Mouse (Mus musculus) monocyte, adult 2 months (primary cell): ENCODE results near the gene Ferd3l.

Experiments used
- DNase-seq, 2 experiments: peaks; one replicate each; pipeline ENCODE4 v3.0.0; 2022; ENCODE audit warnings: low spot score in 2 of 2, low read depth in 1 of 2

Ferd3l gene

GRCm38 (mm10) chr12:33964427-33964826 is 36.2 kb downstream of the Ferd3l start:
- DNase-seq: no peak

DNA sequence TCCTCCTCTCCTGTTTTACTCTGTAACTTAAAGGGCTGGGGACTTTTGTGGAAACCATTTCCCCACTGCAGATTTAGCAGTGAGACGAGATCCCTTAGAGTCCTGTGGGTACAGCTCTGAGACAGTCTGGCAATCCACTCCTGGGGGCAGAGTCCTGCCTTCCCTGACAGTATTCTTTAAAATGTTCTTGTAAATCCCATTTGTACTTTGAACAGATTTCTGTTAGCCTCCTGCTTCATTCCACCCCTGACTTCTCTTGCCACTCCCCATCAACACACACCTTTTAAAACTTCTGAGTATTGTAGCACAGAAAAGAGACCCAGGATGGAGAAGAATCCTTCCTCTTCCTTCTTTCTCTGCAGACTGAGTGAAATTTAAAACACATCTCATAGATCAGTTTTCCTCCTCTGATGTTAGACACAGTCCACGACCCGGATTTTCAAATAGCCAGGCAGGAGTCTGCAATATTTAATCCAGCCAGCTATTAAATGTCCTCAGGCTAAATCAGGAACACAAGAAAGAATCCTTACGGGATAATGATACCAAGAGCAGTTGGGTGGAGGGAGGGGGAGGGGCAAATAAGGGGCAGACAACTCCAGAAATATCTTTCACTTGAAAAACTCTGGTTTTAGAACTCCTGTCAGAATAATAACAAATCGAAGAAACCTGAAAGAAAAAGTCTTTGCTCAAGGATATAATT is 37.6 kb downstream of the Ferd3l start:
- DNase-seq: no peak

DNA sequence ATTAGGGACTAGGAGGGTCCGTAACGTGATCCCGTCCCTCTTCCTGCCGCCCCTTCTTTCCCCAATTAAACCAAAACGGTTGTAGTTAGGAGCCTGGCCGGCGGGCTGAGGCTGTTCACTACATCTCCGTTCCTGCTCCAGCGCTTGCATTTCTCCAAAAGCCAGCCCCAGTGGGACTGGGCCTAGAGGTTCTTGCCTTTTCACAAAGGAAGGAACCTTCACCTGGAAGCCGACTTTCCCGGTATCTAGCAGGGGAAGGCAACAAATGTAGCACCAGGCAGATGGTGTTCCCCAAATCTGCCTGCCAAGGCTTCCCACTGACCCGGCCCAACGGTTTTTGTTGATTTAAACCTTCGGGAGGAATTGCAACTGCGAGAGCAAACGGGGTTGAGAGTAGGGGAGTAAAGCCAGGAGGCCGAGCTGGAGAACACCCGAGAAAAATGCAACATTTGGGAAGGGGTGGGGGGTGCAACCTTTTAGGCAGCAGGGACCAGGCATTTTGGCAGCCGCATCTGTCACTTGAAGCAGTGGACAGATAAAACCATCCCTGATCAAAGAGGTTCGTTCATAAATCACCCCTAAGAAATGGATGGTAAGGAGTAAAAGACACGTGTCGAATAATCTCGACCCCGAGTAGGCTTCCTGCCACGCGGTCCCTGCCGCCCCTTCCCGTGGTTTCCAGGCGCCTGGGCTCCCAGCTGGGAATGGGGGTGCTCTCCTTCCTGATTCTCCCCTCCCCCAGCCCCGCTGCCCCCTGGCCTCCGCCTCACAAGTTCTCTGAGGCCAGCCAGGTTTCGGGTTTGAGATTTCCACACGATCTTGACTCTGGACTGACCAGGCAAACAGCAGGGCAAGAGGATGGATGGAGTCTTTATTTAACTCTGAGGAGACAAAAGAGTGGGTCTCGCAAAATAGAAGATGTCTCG is 38.5 kb downstream of the Ferd3l start:
- no peak for DNase-seq

- DNase-seq: no peak
Observed at GRCm38 (mm10) chr12:33967514-33967913, 39.3 kb downstream of the Ferd3l start.

DNA sequence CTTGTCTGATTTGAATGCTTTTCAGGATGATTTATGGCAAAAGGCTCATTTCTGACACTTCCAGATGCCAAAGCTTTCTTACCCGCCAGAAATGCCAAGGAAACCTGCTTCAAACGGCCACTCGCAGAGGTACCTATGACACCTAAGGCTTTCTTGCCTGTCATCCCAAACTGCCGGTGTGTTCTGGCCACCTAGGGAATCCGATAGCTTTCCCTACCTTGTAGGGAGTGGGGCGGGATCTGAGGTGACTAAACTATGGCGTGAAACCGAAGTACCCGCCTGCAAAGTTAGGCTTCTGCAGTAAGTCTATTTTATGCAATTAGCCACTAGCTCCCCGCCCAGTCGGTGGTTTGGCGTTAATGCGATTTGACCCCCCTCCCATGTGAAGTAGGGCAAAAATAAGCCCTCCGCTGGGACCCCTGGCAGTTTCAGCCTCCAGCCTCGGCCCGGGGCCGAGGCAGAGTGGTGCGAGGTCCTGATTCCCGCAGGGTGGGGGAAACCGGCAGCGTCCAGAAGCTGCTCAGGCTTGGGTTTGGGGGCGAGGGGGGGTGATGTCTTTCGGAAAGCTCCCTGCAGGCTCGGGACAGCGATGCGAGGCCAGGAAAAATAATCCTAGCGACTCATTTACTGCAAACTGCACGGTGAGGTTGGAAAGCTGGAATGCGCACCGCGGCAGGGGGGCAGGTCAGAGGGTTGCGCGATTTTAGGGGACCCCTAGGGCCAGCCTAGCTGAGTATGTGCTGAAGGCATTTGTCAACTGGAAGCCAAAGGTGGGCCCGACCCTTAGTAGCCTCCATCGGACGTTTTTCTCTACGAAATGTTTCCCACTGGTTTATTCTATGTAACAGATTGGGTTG is 40.0 kb downstream of the Ferd3l start:
- DNase-seq: no peak

- DNase-seq: no peak
Observed at GRCm38 (mm10) chr12:33968898-33969178, 40.6 kb downstream of the Ferd3l start.
